ENCODE assay signal across 7 mouse cellular contexts in the genomic region with DNA sequence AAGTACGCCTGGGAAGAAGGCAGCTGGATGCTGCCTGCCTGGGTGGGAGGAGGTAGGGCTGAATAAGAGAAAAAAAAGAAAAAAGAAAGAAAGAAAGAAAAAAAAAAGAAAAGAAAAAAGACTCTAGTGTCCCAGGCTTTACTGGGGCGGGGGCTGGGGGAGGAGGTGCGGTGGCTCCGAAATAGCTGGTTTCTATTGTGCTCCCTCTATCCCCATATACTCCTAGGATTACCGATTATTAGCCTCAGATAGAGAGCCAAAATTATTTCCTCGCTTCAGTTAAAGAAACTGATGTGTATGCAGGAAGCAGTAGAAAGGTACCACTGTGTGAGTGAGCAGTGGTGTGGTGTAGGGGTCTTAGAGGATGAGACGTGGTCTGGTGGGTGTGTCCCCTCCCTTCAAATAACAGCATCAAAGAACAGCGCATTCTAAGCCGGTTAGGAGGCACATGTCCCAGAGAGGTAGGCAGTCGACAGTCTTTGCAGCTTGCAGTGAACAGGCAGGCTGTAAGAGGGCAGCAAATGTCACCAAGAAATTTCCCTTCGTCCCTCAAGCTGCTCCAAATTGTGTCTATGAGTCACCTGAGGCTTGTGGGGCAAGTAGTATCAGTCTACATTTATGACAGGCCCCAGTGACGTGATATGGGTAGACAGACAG. TPM values are rescaled to one million over a fixed set of nuclear protein-coding genes. Genes with fewer than 3 reads are reported as not detected.
DNase-seq lines count a peak whose midpoint lies in the region; ATAC-seq and TF ChIP-seq lines count a peak whose summit lies in the region.

No protein-coding gene starts in this region.

- whole genome bisulfite sequencing in lung, postnatal 0 days, result 8% methylated on average over 12 of the region's 12 CpGs
- WGBS in embryonic facial prominence, embryonic 11.5 days, result 6% methylated on average over 12 of the region's 12 CpGs
- 4% methylated on average over 12 of the region's 12 CpGs for WGBS in limb, embryonic 13.5 days
- 9% methylated on average over 12 of the region's 12 CpGs for WGBS in stomach, embryonic 14.5 days

- H3K4me3 ChIP-seq in lung, postnatal 0 days (ENCODE audit: low read depth, low read length), result peak overlapping the region; percentile 59
- peak overlapping the region; percentile 70 for H3K4me3 ChIP-seq in embryonic facial prominence, embryonic 11.5 days (ENCODE audit: low read depth, low read length)
- H3K4me3 ChIP-seq in limb, embryonic 13.5 days, result peak overlapping the region; percentile 69
- peak overlapping the region; percentile 67 for H3K4me3 ChIP-seq in stomach, embryonic 14.5 days (ENCODE audit: low read depth, low read length)

- no peaks in the 10 kb centered on the region for H3K4me1 ChIP-seq in lung, postnatal 0 days (ENCODE audit: insufficient read depth, low read depth, low read length)
- H3K4me1 ChIP-seq in embryonic facial prominence, embryonic 11.5 days (ENCODE audit: control insufficient read depth, insufficient read depth, low read length), result no peaks in the 10 kb centered on the region
- peaks cover 24% of the 10 kb centered on the region for H3K4me1 ChIP-seq in limb, embryonic 13.5 days
- H3K4me1 ChIP-seq in stomach, embryonic 14.5 days (ENCODE audit: control insufficient read depth, insufficient read depth, low read length), result peaks cover 13% of the 10 kb centered on the region; the same call in 1 of the 2 replicates

- no peak overlapping the region for H3K27ac ChIP-seq in lung, postnatal 0 days (ENCODE audit: low read length)
- no peak overlapping the region for H3K27ac ChIP-seq in embryonic facial prominence, embryonic 11.5 days (replicated peaks; ENCODE audit: low read depth, low read length)
- H3K27ac ChIP-seq in limb, embryonic 13.5 days, result 0 out of 2 replicates have a peak overlapping the region, but pooled peaks have one; percentile 52
- H3K27ac ChIP-seq in stomach, embryonic 14.5 days (ENCODE audit: low read length), result peak overlapping the region; percentile 76

- TF ChIP-seq EP300 in lung, postnatal 0 days (IDR thresholded peaks at IDR 0.05), result no peak

- ATAC-seq in lung, postnatal 0 days, result no peak
- no peak for ATAC-seq in embryonic facial prominence, embryonic 11.5 days (replicated peaks; ENCODE audit: insufficient number of reproducible peaks, low FRiP score, low TSS enrichment, low read depth)
- ATAC-seq in limb, embryonic 13.5 days (ENCODE audit: low FRiP score, low read depth), result no peak
- ATAC-seq in stomach, embryonic 14.5 days (ENCODE audit: insufficient number of reproducible peaks, insufficient read depth, low FRiP score, low read depth), result no peak
- no peak for ATAC-seq in CD4-positive, CD25-positive, alpha-beta regulatory T cell, adult 4 months

- H3K36me3 ChIP-seq in lung, postnatal 0 days (ENCODE audit: insufficient read depth, low read length), result no peaks in the 10 kb centered on the region
- no peaks in the 10 kb centered on the region for H3K36me3 ChIP-seq in embryonic facial prominence, embryonic 11.5 days (replicated peaks; ENCODE audit: control insufficient read depth, insufficient read depth, low read depth, low read length)
- H3K36me3 ChIP-seq in limb, embryonic 13.5 days, result peaks cover 1% of the 10 kb centered on the region
- H3K36me3 ChIP-seq in stomach, embryonic 14.5 days (ENCODE audit: control insufficient read depth, insufficient read depth, low read length), result no peaks in the 10 kb centered on the region

- H3K27me3 ChIP-seq in lung, postnatal 0 days (replicated peaks; ENCODE audit: insufficient read depth, low read length), result no peaks in the 10 kb centered on the region
- H3K27me3 ChIP-seq in embryonic facial prominence, embryonic 11.5 days (ENCODE audit: control insufficient read depth, insufficient read depth, low read length), result no peaks in the 10 kb centered on the region; the same call in 1 of the 2 replicates
- H3K27me3 ChIP-seq in limb, embryonic 13.5 days, result 0 out of 2 replicates have a peak, but pooled peaks cover 3% of the 10 kb centered on the region
- H3K27me3 ChIP-seq in stomach, embryonic 14.5 days (ENCODE audit: control insufficient read depth, insufficient read depth, low read length), result no peaks in the 10 kb centered on the region

- DNase-seq in lung, postnatal 0 days (ENCODE audit: low spot score), result no peak
- no peak for DNase-seq in lung, postnatal 14 days
- DNase-seq in embryonic facial prominence, embryonic 11.5 days (ENCODE audit: low spot score), result no peak
- DNase-seq in gastrocnemius, postnatal 10 days, result no peak

- H3K9ac ChIP-seq in lung, postnatal 0 days (replicated peaks; ENCODE audit: low read depth), result no peak overlapping the region
- peak overlapping the region; percentile 28 for H3K9ac ChIP-seq in embryonic facial prominence, embryonic 11.5 days (replicated peaks; ENCODE audit: low read length)
- peak overlapping the region; percentile 79 for H3K9ac ChIP-seq in limb, embryonic 13.5 days
- no peak overlapping the region for H3K9ac ChIP-seq in stomach, embryonic 14.5 days (replicated peaks; ENCODE audit: low read depth, low read length)

- TF ChIP-seq CTCF in lung, postnatal 0 days (IDR thresholded peaks at IDR 0.05), result 0 out of 2 replicates have a peak, but pooled peaks have one; percentile 20

- peak overlapping the region; percentile 94 for H3K4me2 ChIP-seq in lung, postnatal 0 days (replicated peaks; ENCODE audit: low read depth, low read length)
- H3K4me2 ChIP-seq in embryonic facial prominence, embryonic 11.5 days (ENCODE audit: low read depth, low read length), result peak overlapping the region; percentile 93
- peak overlapping the region; percentile 82 for H3K4me2 ChIP-seq in limb, embryonic 13.5 days (replicated peaks)
- peak overlapping the region; percentile 93 for H3K4me2 ChIP-seq in stomach, embryonic 14.5 days (replicated peaks; ENCODE audit: low read depth, low read length)

- H3K9me3 ChIP-seq in lung, postnatal 0 days (ENCODE audit: low read length), result no peaks in the 10 kb centered on the region
- no peaks in the 10 kb centered on the region for H3K9me3 ChIP-seq in embryonic facial prominence, embryonic 11.5 days (replicated peaks; ENCODE audit: control insufficient read depth, low read length)
- H3K9me3 ChIP-seq in limb, embryonic 13.5 days, result no peaks in the 10 kb centered on the region
- no peaks in the 10 kb centered on the region for H3K9me3 ChIP-seq in stomach, embryonic 14.5 days (ENCODE audit: control insufficient read depth, low read depth, low read length)

RNA-seq across cellular contexts. Expression of a gene that starts 0.8 kb away (rescaled TPM):
- polyA plus RNA-seq in lung, postnatal 0 days (2015; fragmentation: Nextera tagmentation; extraction: Ambion mirVana), result 0.84 and 2.2 TPM in 2 replicates
- 6.3 and 6.8 TPM in 2 replicates for polyA plus RNA-seq in embryonic facial prominence, embryonic 11.5 days (2014; fragmentation: Nextera tagmentation; extraction: Ambion mirVana)
- 10.0 and 10.2 TPM in 2 replicates for polyA plus RNA-seq in limb, embryonic 13.5 days (2015; fragmentation: Nextera tagmentation; extraction: Ambion mirVana)
- polyA plus RNA-seq in stomach, embryonic 14.5 days (2014; fragmentation: Nextera tagmentation; extraction: Ambion mirVana), result 7.1 and 9.4 TPM in 2 replicates
- total RNA-seq in gastrocnemius, postnatal 10 days (2021), result 10 to 100 TPM; 76.8 to 83.7 TPM
- polyA plus RNA-seq in CD4-positive, CD25-positive, alpha-beta regulatory T cell, adult 4 months (2017; shearing (Covaris generic)), result under 1 TPM in 1 of 2 experiments, not detected in 1; 0.42 TPM

RNA-seq across cellular contexts. Expression of a gene that starts 13.8 kb away (rescaled TPM):
- polyA plus RNA-seq in lung, postnatal 0 days (2015; fragmentation: Nextera tagmentation; extraction: Ambion mirVana), result 2.1 and 2.4 TPM in 2 replicates
- 0.17 and 0.32 TPM in 2 replicates for polyA plus RNA-seq in embryonic facial prominence, embryonic 11.5 days (2014; fragmentation: Nextera tagmentation; extraction: Ambion mirVana)
- 0.49 and 0.78 TPM in 2 replicates for polyA plus RNA-seq in limb, embryonic 13.5 days (2015; fragmentation: Nextera tagmentation; extraction: Ambion mirVana)
- 1.1 and 1.2 TPM in 2 replicates for polyA plus RNA-seq in stomach, embryonic 14.5 days (2014; fragmentation: Nextera tagmentation; extraction: Ambion mirVana)
- 10 to 100 TPM; 18.0 to 20.4 TPM for total RNA-seq in gastrocnemius, postnatal 10 days (2021)
- not detected for polyA plus RNA-seq in CD4-positive, CD25-positive, alpha-beta regulatory T cell, adult 4 months (2017; shearing (Covaris generic))

RNA-seq across cellular contexts. Expression of a gene that starts 40.7 kb away (rescaled TPM):
- polyA plus RNA-seq in lung, postnatal 0 days (2015; fragmentation: Nextera tagmentation; extraction: Ambion mirVana), result 78.2 and 80.0 TPM in 2 replicates
- polyA plus RNA-seq in embryonic facial prominence, embryonic 11.5 days (2014; fragmentation: Nextera tagmentation; extraction: Ambion mirVana), result 11.3 and 12.2 TPM in 2 replicates
- polyA plus RNA-seq in limb, embryonic 13.5 days (2015; fragmentation: Nextera tagmentation; extraction: Ambion mirVana), result 18.6 and 19.4 TPM in 2 replicates
- polyA plus RNA-seq in stomach, embryonic 14.5 days (2014; fragmentation: Nextera tagmentation; extraction: Ambion mirVana), result 25.3 and 27.3 TPM in 2 replicates
- 100 to 1,000 TPM; 122 to 136 TPM for total RNA-seq in gastrocnemius, postnatal 10 days (2021)
- 1 to 10 TPM; 1.6 to 1.7 TPM for polyA plus RNA-seq in CD4-positive, CD25-positive, alpha-beta regulatory T cell, adult 4 months (2017; shearing (Covaris generic))

RNA-seq across cellular contexts. Expression of a gene that starts 43.4 kb away (rescaled TPM):
- 0.20 TPM in 1 of 2 replicates, not detected in the other for polyA plus RNA-seq in lung, postnatal 0 days (2015; fragmentation: Nextera tagmentation; extraction: Ambion mirVana)
- not detected in 2 replicates for polyA plus RNA-seq in embryonic facial prominence, embryonic 11.5 days (2014; fragmentation: Nextera tagmentation; extraction: Ambion mirVana)
- not detected in 2 replicates for polyA plus RNA-seq in limb, embryonic 13.5 days (2015; fragmentation: Nextera tagmentation; extraction: Ambion mirVana)
- polyA plus RNA-seq in stomach, embryonic 14.5 days (2014; fragmentation: Nextera tagmentation; extraction: Ambion mirVana), result not detected in 2 replicates
- not detected for total RNA-seq in gastrocnemius, postnatal 10 days (2021)
- polyA plus RNA-seq in CD4-positive, CD25-positive, alpha-beta regulatory T cell, adult 4 months (2017; shearing (Covaris generic)), result not detected

Comparison
In these comparisons a context has a peak if more than half of its experiments do, and no peak if none do; other contexts are left out.
1. H3K27ac ChIP-seq: peak in limb, embryonic 13.5 days (single experiment) and stomach, embryonic 14.5 days (single experiment); none in lung, postnatal 0 days (single experiment) and embryonic facial prominence, embryonic 11.5 days (single experiment).
2. H3K9ac ChIP-seq: peak in embryonic facial prominence, embryonic 11.5 days (single experiment) and limb, embryonic 13.5 days (single experiment); none in lung, postnatal 0 days (single experiment) and stomach, embryonic 14.5 days (single experiment).
3. Peak in every context shown above with its lines, with median percentiles within 50 percentile points of each other: H3K4me2 ChIP-seq and H3K4me3 ChIP-seq.